Mouse (Mus musculus): ENCODE results near the gene Gm11733.

Gm11733 gene

DNA sequence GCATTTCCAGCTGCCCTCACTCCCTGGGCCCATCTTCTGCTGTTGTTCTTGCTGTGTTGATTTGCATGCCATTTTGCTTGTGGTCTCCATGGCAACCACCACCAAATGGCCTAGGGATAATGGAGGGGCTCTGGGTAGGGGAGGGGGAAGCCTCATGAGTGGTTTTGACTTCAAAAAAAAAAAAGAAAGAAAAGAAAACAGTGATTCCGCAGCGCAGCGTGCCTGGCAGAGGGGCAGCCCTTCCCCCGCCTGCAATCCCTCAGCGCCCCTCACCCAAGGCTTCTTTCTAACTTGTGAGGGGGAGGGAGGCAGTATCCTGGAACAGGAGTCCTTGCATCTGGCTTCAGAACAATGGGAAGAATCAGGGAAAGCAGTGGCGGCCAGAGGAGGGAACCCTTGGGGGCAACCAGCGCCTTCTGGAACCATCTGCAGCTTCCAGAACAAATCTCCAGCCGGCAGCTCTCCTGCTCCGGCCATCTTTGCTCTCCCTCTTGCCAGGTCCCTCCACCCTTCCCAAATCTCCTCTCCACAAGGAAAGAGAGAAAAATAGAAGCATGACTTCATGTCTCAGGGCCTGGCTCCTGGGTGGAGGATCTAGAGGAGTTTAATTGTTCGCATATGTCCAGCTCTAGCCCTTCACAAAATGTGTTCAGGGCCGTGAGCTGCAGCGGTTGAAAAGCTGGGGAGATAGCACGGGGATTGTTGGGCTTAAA lies 5.0 kb upstream of the Gm11733 start:
- DNase-seq, result peak in 1 of 2 experiments; percentile 15

- no peak for DNase-seq
These were observed 4.4 kb upstream of the Gm11733 start for GRCm38 (mm10) chr11:117479746-117480145.

- DNase-seq, result no peak
These were observed 1.9 kb upstream of the Gm11733 start for GRCm38 (mm10) chr11:117482300-117482676.

DNA sequence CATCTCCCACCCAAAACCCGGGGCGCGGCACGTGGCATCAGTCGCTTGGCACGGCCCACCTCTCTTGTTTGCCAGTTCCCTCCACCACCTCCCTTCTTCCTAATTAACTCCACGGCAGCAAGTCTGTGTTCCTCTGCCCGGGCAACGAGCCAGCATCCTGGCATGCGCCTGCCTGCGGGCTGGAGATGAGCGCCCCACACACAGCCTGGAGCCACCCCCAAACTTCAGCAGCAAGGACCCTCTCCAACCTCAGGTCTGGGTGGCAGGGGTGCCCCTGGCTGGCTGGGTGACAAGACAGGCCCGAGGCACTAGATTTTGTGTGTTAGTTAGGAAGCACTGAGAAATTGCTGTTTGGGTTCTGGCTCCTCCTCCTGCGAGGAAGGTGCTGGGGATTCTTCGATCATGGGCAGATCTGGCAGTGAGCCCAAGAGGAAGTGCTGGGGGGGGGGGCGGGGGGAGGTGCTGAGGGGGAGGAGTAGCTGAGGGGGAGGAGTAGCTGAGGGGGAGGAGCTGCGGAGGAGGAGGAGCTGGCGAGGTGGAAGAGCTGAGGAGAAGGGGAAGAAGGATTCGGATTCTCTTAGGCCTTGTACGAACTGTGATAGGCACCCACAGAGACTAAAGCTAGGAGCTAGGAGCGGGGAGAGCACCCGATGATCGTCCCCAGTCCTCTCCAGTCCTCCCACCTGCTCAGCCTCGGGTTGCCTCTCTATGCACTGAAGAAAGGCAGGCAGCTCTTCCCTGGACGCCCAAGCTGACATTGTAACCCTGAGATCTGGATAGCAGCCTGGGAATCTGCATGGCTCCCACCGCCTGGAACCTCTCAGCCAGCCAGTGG lies 1.3 kb upstream of the Gm11733 start:
- DNase-seq, result peak; percentile 73 to 78

- DNase-seq, result no peak
These were observed 7.4 kb downstream of the Gm11733 start for GRCm38 (mm10) chr11:117491408-117492208.

GRCm38 (mm10) chr11:117492209-117492505 lies 8.0 kb downstream of the Gm11733 start:
- DNase-seq, result no peak

- DNase-seq, result no peak
These were observed 12.6 kb downstream of the Gm11733 start for GRCm38 (mm10) chr11:117496812-117497211.

- peak; percentile 41 to 55 for DNase-seq
These were observed 13.3 kb downstream of the Gm11733 start for GRCm38 (mm10) chr11:117497256-117498136.

DNA sequence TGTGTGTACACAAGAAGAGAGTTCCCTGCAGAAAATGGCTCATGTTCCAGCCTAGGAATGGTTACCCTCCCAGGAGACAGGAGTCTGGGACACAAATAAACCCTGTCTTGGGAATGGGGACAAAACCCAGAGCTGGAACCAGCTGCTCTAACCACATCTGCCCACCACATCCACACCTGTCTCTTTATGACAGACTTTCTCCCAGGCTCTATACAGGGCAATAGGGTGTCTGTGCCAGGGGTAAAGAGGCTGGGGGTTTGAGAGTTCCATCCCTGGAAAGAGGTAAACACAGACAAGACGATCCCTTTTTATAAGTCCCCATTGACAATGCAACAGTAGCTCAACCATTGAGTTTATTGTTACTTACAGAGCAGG lies 14.0 kb downstream of the Gm11733 start:
- no peak for DNase-seq

- DNase-seq, result no peak
These were observed 24.8 kb downstream of the Gm11733 start for GRCm38 (mm10) chr11:117508972-117509371.

DNA sequence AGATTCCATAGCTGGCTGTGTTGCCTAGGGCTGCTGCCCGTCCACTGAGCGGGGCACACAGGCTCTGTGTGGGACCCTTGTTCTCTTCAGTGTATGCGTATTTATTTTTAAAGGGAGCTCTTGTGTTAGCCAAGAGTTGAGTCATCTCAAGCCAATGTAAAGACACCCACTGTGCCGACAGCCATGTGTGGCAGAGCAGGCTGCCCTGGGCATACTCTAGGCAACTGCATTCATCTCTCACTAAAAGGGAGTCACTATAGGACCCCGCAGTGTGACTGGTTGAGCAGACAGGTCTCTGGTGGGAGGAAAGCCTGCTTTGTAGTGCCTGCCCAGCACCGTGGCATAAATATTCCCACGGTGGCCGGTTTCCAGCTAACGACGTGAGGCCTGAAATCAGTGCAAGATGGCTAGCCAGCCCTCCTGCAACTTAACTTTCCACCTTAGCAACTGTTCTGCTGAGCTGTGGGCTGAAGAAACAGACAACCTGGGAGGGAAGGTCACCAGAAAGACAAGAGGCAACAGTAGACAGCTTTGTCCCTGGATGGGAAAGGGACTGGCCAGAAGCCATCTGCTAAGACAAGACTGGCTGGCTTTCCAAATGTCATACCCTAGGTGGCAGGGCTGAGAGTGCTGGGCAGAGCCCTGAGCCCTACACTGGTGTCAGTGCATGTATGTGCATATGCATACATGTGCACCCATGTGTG lies 31.7 kb downstream of the Gm11733 start:
- DNase-seq, result no peak

GRCm38 (mm10) chr11:117516422-117516796 lies 32.2 kb downstream of the Gm11733 start:
- DNase-seq, result no peak

DNA sequence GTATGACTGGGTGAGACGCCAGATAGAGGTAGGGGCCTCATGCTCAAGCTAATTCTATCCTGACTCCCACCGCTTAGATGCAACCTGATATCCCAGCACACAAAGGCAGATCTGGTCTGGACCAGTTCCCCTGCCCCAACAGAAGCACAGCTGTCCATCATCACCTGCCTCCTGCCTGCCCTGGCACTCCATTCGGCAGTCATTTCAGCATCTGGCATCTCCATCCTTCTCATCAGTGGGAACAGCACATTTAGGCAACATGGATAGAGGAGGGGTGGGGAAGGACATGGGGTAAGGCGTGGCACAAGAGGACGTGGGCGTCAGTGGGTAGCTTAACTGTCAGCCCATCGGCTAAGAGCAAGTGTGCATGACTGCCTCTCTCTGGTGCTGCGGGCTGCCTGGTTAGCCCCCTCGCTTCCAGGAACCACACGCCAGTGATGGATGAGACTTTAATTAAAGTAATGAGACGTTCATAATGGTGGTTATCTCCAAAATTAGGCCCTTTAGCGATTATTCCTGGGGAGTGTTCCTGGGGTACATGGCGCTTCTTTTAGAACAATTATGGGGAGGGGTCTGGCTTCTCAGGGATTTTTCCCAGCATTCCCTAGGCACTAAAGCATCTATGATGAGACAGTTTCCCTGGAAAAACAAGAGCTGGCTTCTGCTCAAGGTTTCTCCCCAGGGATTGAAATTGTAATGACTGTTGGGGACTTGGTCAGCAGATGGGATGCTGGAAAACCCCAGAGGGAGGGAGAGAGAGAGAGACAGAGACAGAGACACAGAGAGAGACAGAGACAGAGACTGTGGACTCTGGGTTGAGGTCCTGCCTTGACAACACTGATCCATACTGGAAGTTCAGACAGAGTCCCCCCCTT lies 38.0 kb downstream of the Gm11733 start:
- no peak for DNase-seq

DNA sequence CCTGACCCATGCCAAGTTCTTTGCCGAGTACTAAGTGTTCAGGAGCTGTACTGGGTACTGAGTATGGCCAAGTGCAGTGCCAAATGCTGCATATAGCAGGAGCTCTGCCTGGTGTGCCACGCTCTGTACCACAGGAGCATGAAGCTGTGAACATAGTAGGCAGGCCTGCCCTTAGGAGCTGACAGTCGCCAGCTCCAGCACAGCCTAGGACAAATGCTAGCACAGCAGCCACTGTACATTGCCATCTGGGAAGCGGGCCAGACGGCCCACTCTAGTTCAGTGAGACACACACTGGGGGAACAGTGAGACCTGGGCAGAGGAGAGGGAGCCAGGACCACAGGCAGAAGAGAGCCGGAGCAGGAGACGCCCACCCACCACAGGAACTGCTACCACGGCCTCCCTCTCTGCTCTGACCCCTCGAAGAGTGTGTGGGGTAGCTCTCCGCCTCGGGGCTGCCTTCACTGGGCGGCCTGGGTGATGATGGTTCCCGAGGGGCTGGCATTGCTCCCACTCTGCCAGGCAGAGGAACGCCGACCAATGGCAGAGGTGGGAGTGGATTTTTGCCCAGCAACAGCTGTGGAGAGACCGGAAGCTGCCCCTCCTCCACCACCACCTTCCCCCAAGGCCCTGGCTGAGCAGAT lies 38.8 kb downstream of the Gm11733 start:
- DNase-seq, result peak; percentile 72 to 78

DNA sequence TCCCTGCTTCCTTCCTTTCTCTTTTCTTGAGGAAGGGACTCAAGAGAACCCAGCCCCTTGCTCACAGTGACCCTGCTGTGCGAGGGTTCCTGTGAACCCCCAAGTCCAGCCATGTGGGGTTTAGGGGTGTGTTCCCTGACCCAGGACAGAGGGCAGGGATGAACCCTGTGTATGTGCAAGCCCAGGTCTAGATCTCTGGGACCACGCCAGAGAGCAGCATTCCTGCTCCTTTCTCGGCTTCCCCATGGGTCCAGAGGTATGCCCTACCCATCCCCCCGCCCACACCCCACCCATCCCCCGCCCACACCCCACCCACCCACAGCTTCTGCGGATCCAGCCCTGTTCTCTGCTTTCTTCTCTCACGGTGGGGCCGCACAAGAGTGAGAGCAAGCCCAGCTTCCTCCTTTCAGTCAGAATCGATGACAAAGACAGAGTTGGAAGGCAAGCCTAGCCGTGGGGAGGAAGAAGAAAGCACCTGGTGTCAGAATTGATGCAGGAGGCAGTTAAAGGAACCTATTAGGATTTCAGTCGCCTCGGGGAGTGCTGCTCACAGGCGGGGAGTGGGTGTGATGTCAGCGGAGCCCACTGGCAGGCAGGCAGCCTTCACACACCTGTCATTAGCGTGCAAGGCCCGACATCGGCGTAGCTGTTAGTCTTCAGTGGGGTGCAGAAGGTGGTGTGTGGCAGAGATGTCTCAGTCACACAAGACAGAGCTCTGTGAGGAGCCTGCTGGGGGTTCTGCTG lies 41.6 kb downstream of the Gm11733 start:
- DNase-seq, result no peak

GRCm38 (mm10) chr11:117532374-117532773 lies 48.2 kb downstream of the Gm11733 start:
- DNase-seq, result no peak

DNA sequence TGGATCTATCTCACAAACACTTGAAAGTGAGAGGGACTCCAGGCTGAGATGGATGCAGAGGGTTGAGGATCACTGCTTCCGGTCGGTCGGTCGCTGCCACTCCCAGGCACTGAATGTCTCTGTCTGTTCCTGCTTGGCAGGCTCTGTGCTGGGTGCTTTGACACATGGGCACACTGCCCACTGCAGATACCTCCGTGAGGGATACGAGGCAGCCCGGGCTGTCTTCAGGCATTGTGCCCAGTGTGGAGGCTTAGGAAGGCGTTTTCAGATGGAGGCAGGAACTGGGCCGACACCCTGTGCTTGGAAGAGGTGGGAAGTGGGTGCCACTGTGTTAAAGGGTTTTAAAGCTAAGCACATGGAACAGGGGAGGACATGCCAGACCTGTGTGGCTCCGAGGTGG lies 50.7 kb downstream of the Gm11733 start:
- DNase-seq, result peak; percentile 82 to 88

DNA sequence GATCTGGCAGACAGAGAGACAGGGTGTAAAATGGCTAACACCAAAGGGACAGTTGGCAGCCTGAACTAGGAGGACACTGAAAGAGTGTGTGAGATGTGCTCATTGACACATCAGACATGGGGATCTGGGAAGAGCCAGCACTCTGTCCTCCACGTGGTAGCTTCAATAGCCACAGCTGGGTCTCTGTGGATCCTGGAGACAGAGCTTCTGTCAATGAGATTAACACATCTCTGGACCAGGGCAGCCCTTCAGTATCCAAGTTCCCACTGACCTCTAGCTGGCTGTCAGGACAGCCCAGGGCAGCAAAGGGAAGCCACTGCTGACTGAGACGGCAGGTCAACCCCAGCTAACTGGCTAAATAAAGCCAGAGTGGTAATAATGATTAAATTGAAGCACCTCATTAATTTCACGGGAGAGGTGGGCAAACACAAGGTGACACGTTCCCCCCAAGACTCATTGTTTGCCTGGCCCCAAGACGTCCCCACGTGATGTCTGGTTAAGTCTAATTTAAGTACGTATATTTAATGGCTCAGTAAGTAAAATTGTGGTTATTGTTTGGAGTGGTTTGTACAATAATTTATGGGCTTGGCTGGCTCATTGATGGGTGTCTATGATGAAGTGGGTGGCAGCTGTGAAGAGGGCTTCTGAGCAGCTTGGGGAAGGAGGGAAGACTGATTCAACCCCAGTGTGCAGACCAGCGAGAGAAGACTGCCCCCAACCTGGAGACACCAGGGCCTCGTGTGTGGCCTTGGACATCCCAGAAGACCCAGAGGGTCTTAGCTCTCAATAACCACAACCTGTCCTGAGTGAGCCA lies 51.5 kb downstream of the Gm11733 start:
- no peak for DNase-seq

DNA sequence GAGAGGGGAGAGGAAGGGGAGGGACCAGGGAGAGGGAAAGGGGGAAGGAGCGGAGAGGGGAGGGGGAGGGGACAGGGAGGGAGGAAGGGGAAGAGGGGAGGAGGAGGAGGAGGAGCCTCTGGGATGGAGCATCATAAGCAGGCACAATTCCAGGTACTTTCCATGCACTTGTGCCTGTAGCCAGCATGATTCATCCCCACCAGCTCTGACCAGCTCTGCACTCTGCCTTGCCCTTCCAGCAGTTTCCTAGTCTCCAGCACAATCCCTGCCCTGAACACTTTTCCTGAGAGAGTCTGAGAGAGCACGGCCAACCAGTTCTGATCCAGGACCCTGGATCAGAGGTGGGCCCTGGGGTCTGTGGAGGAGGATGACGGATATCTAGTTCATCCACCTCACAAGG lies 52.4 kb downstream of the Gm11733 start:
- DNase-seq, result peak; percentile 40 to 42
